Mouse (Mus musculus): ENCODE data around the gene Fam214a. TPM values are rescaled to one million over a fixed set of nuclear protein-coding genes. Genes with fewer than 3 reads are reported as not detected.

Gene Fam214a
- polyA plus RNA-seq, 1 experiment from 2014 or later = 20.5 TPM

GRCm38 (mm10) chr9:74938670-74939534, 13.8 kb upstream of the Fam214a start:
- H3K4me1 ChIP-seq (ENCODE audit: control insufficient read depth, insufficient read depth, low read depth, low read length) = no peaks in the 10 kb centered on the region
- no peak overlapping the region for H3K27ac ChIP-seq (ENCODE audit: low read depth, low read length)
- no peak overlapping the region for H3K4me3 ChIP-seq (ENCODE audit: low read length)
- no peaks in the 10 kb centered on the region for H3K27me3 ChIP-seq (replicated peaks; ENCODE audit: control insufficient read depth, insufficient read depth, low read length)
- no peaks in the 10 kb centered on the region for H3K9me3 ChIP-seq (ENCODE audit: control insufficient read depth, low read length)
- H3K36me3 ChIP-seq (ENCODE audit: control insufficient read depth, insufficient read depth, low read length) = no peaks in the 10 kb centered on the region
- 87% methylated on average over 12 of the region's 12 CpGs for WGBS
- no peak for ATAC-seq
- no peak overlapping the region for H3K9ac ChIP-seq (ENCODE audit: low read depth, low read length)
- H3K4me2 ChIP-seq (ENCODE audit: low read length) = no peak overlapping the region

- no peaks in the 10 kb centered on the region for H3K9me3 ChIP-seq (ENCODE audit: control insufficient read depth, low read length)
- no peak overlapping the region for H3K4me2 ChIP-seq (ENCODE audit: low read length)
- H3K4me1 ChIP-seq (ENCODE audit: control insufficient read depth, insufficient read depth, low read depth, low read length) = no peaks in the 10 kb centered on the region
- WGBS = 87% methylated on average over 8 of the region's 8 CpGs
- H3K9ac ChIP-seq (ENCODE audit: low read depth, low read length) = no peak overlapping the region
- H3K27me3 ChIP-seq (replicated peaks; ENCODE audit: control insufficient read depth, insufficient read depth, low read length) = no peaks in the 10 kb centered on the region
- no peak overlapping the region for H3K27ac ChIP-seq (ENCODE audit: low read depth, low read length)
- ATAC-seq = no peak
- no peaks in the 10 kb centered on the region for H3K36me3 ChIP-seq (ENCODE audit: control insufficient read depth, insufficient read depth, low read length)
- no peak overlapping the region for H3K4me3 ChIP-seq (ENCODE audit: low read length)
Measured at GRCm38 (mm10) chr9:74946713-74947402, 5.8 kb upstream of the Fam214a start.

- H3K4me1 ChIP-seq (ENCODE audit: control insufficient read depth, insufficient read depth, low read depth, low read length) = peaks cover 11% of the 10 kb centered on the region
- H3K4me2 ChIP-seq (ENCODE audit: low read length) = no peak overlapping the region
Measured at GRCm38 (mm10) chr9:74951491-74951890, 1.2 kb upstream of the Fam214a start.

GRCm38 (mm10) chr9:74952106-74952505, 578 bp upstream of the Fam214a start:
- H3K27ac ChIP-seq (ENCODE audit: low read depth, low read length) = peak overlapping the region; percentile 81
- no peaks in the 10 kb centered on the region for H3K36me3 ChIP-seq (ENCODE audit: control insufficient read depth, insufficient read depth, low read length)
- ATAC-seq = no peak
- peak overlapping the region; percentile 70 for H3K4me2 ChIP-seq (ENCODE audit: low read length)
- peak overlapping the region; percentile 61; the same call in 1 of the 2 replicates for H3K9ac ChIP-seq (ENCODE audit: low read depth, low read length)
- WGBS = 62% methylated on average over 5 of the region's 5 CpGs
- H3K9me3 ChIP-seq (ENCODE audit: control insufficient read depth, low read length) = no peaks in the 10 kb centered on the region
- no peaks in the 10 kb centered on the region for H3K27me3 ChIP-seq (replicated peaks; ENCODE audit: control insufficient read depth, insufficient read depth, low read length)
- peak overlapping the region; percentile 86 for H3K4me3 ChIP-seq (ENCODE audit: low read length)
- peaks cover 11% of the 10 kb centered on the region for H3K4me1 ChIP-seq (ENCODE audit: control insufficient read depth, insufficient read depth, low read depth, low read length)

More at GRCm38 (mm10) chr9:74951491-74951890, 1.2 kb upstream of the Fam214a start:
- H3K9ac ChIP-seq (ENCODE audit: low read depth, low read length) = no peak overlapping the region
- no peak for ATAC-seq
- no peak overlapping the region for H3K27ac ChIP-seq (ENCODE audit: low read depth, low read length)
- H3K9me3 ChIP-seq (ENCODE audit: control insufficient read depth, low read length) = no peaks in the 10 kb centered on the region
- 36% methylated on average over 3 of the region's 3 CpGs for WGBS
- no peak overlapping the region for H3K4me3 ChIP-seq (ENCODE audit: low read length)
- no peaks in the 10 kb centered on the region for H3K36me3 ChIP-seq (ENCODE audit: control insufficient read depth, insufficient read depth, low read length)
- H3K27me3 ChIP-seq (replicated peaks; ENCODE audit: control insufficient read depth, insufficient read depth, low read length) = no peaks in the 10 kb centered on the region

- no peaks in the 10 kb centered on the region for H3K9me3 ChIP-seq (ENCODE audit: control insufficient read depth, low read length)
- H3K4me2 ChIP-seq (ENCODE audit: low read length) = peak overlapping the region; percentile 70
- 7% methylated on average over 31 of the region's 31 CpGs for WGBS
- no peak for ATAC-seq
- peaks cover 11% of the 10 kb centered on the region for H3K4me1 ChIP-seq (ENCODE audit: control insufficient read depth, insufficient read depth, low read depth, low read length)
- H3K27me3 ChIP-seq (replicated peaks; ENCODE audit: control insufficient read depth, insufficient read depth, low read length) = no peaks in the 10 kb centered on the region
- H3K27ac ChIP-seq (ENCODE audit: low read depth, low read length) = peak overlapping the region; percentile 81
- H3K36me3 ChIP-seq (ENCODE audit: control insufficient read depth, insufficient read depth, low read length) = no peaks in the 10 kb centered on the region
- H3K4me3 ChIP-seq (ENCODE audit: low read length) = peak overlapping the region; percentile 86
- H3K9ac ChIP-seq (ENCODE audit: low read depth, low read length) = peak overlapping the region; percentile 79
Measured at GRCm38 (mm10) chr9:74953265-74953958, 728 bp downstream of the Fam214a start.

GRCm38 (mm10) chr9:74953959-74954279, 1.2 kb downstream of the Fam214a start:
- Histone ChIP-seq H3K9ac (ENCODE audit: low read depth, low read length) (peak overlapping the region; percentile 79; the same call in 1 of the 2 replicates), H3K4me2 (ENCODE audit: low read length) (peak overlapping the region; percentile 70), H3K4me3 (ENCODE audit: low read length) (peak overlapping the region; percentile 86), H3K4me1 (ENCODE audit: control insufficient read depth, insufficient read depth, low read depth, low read length) (peaks cover 11% of the 10 kb centered on the region), H3K9me3 (ENCODE audit: control insufficient read depth, low read length) (no peaks in the 10 kb centered on the region), H3K27ac (ENCODE audit: low read depth, low read length) (no peak overlapping the region; the same call in 1 of the 2 replicates), H3K27me3 (replicated peaks; ENCODE audit: control insufficient read depth, insufficient read depth, low read length) (no peaks in the 10 kb centered on the region), H3K36me3 (ENCODE audit: control insufficient read depth, insufficient read depth, low read length) (no peaks in the 10 kb centered on the region)
- 52% methylated on average over 2 of the region's 2 CpGs for WGBS
- no peak for ATAC-seq

GRCm38 (mm10) chr9:74954387-74954786, 1.7 kb downstream of the Fam214a start:
- peak overlapping the region; percentile 70; the same call in 1 of the 2 replicates for H3K4me2 ChIP-seq (ENCODE audit: low read length)
- ATAC-seq = no peak
- peaks cover 1% of the 10 kb centered on the region; the same call in 1 of the 2 replicates for H3K36me3 ChIP-seq (ENCODE audit: control insufficient read depth, insufficient read depth, low read length)
- no peaks in the 10 kb centered on the region for H3K27me3 ChIP-seq (replicated peaks; ENCODE audit: control insufficient read depth, insufficient read depth, low read length)
- no peaks in the 10 kb centered on the region for H3K9me3 ChIP-seq (ENCODE audit: control insufficient read depth, low read length)
- H3K4me1 ChIP-seq (ENCODE audit: control insufficient read depth, insufficient read depth, low read depth, low read length) = peaks cover 11% of the 10 kb centered on the region
- no peak overlapping the region for H3K9ac ChIP-seq (ENCODE audit: low read depth, low read length)
- 90% methylated on average over 2 of the region's 2 CpGs for WGBS
- no peak overlapping the region for H3K4me3 ChIP-seq (ENCODE audit: low read length)
- H3K27ac ChIP-seq (ENCODE audit: low read depth, low read length) = no peak overlapping the region

GRCm38 (mm10) chr9:74960630-74961029, 7.9 kb downstream of the Fam214a start:
- Histone ChIP-seq H3K36me3 (ENCODE audit: control insufficient read depth, insufficient read depth, low read length) (peaks cover 5% of the 10 kb centered on the region; the same call in 1 of the 2 replicates), H3K4me3 (ENCODE audit: low read length) (no peak overlapping the region), H3K4me2 (ENCODE audit: low read length) (no peak overlapping the region), H3K27ac (ENCODE audit: low read depth, low read length) (no peak overlapping the region), H3K9ac (ENCODE audit: low read depth, low read length) (no peak overlapping the region), H3K9me3 (ENCODE audit: control insufficient read depth, low read length) (no peaks in the 10 kb centered on the region), H3K27me3 (replicated peaks; ENCODE audit: control insufficient read depth, insufficient read depth, low read length) (no peaks in the 10 kb centered on the region), H3K4me1 (ENCODE audit: control insufficient read depth, insufficient read depth, low read depth, low read length) (peaks cover 8% of the 10 kb centered on the region)
- ATAC-seq = no peak
- WGBS = 49% methylated on average over 6 of the region's 6 CpGs
